Mouse (Mus musculus) gastrocnemius, adult 2 months (tissue): ENCODE results near the gene Nfkb1. TPM values are rescaled to one million over a fixed set of nuclear protein-coding genes. Genes with fewer than 3 reads are reported as not detected.
A peak's percentile ranks its signal among the peaks of the same experiment; 100 is the strongest.

ENCODE experiments used
- DNase-seq: peaks from one replicate; pipeline ENCODE4 v3.0.0; 2022
- H3K27ac ChIP-seq: fragments of 200-600 bp; 2 replicates; pipeline ENCODE4 v1.8.1; 2022; ENCODE audit warnings: mild to moderate bottlenecking
- H3K4me3 ChIP-seq: fragments of 200-600 bp; 2 replicates; pipeline ENCODE4 v1.8.1; 2022; ENCODE audit warnings: mild to moderate bottlenecking, moderate library complexity
- CTCF ChIP-seq: fragments of 200-600 bp; IDR thresholded peaks from 2 replicates; pipeline ENCODE4 v1.8.1; 2022; ENCODE audit warnings: antibody characterized with exemption, mild to moderate bottlenecking, moderate library complexity
- intact Hi-C: fragments of 180-260 bp; cut with DNase I; formaldehyde crosslinking; loops from one replicate; pipeline ENCODE4 v1.15.1; 2025
- total RNA-seq, 2 experiments: library from RNA; stranded (reverse); gene quantifications; 2 replicates each; pipeline ENCODE4 v1.2.3; 2021

Gene Nfkb1
- total RNA-seq, 2 experiments from 2014 or later, result 19.9 to 22.1 TPM

- TF ChIP-seq CTCF, result no peak
- DNase-seq, result no peak
- intact Hi-C loops, result no loop called here
- Histone ChIP-seq H3K4me3 (no peak overlapping the region), H3K27ac (no peak overlapping the region)
These were observed 40.4 kb downstream of the Nfkb1 start for GRCm38 (mm10) chr3:135650773-135651555.

GRCm38 (mm10) chr3:135649809-135650208, 41.5 kb downstream of the Nfkb1 start:
- Histone ChIP-seq H3K27ac (no peak overlapping the region), H3K4me3 (no peak overlapping the region)
- intact Hi-C loops, result no loop called here
- TF ChIP-seq CTCF, result no peak
- no peak for DNase-seq

GRCm38 (mm10) chr3:135648501-135648900, 42.8 kb downstream of the Nfkb1 start:
- Histone ChIP-seq H3K27ac (no peak overlapping the region), H3K4me3 (no peak overlapping the region)
- no peak for TF ChIP-seq CTCF
- no peak for DNase-seq
- intact Hi-C loops, result no loop called here

GRCm38 (mm10) chr3:135646622-135647021, 44.7 kb downstream of the Nfkb1 start:
- no peak overlapping the region for H3K27ac ChIP-seq
- TF ChIP-seq CTCF, result no peak

GRCm38 (mm10) chr3:135644971-135645370, 46.4 kb downstream of the Nfkb1 start:
- Histone ChIP-seq H3K4me3 (no peak overlapping the region), H3K27ac (no peak overlapping the region)
- TF ChIP-seq CTCF, result no peak
- intact Hi-C loops, result no loop called here
- no peak for DNase-seq

More at GRCm38 (mm10) chr3:135646622-135647021, 44.7 kb downstream of the Nfkb1 start:
- H3K4me3 ChIP-seq, result no peak overlapping the region
- DNase-seq, result no peak
- intact Hi-C loops, result no loop called here

- TF ChIP-seq CTCF, result no peak
- intact Hi-C loops, result no loop called here
- H3K27ac ChIP-seq, result no peak overlapping the region
- DNase-seq, result no peak
- H3K4me3 ChIP-seq, result no peak overlapping the region
These were observed 49.8 kb downstream of the Nfkb1 start for GRCm38 (mm10) chr3:135641623-135641915.

GRCm38 (mm10) chr3:135640856-135641622, 50.3 kb downstream of the Nfkb1 start:
- no peak overlapping the region for H3K27ac ChIP-seq
- intact Hi-C loops, result no loop called here
- DNase-seq, result peak; percentile 31
- no peak overlapping the region for H3K4me3 ChIP-seq
- no peak for TF ChIP-seq CTCF

GRCm38 (mm10) chr3:135640203-135640602, 51.1 kb downstream of the Nfkb1 start:
- DNase-seq, result no peak
- H3K27ac ChIP-seq, result no peak overlapping the region
- intact Hi-C loops, result no loop called here
- no peak for TF ChIP-seq CTCF
- no peak overlapping the region for H3K4me3 ChIP-seq

GRCm38 (mm10) chr3:135637592-135637991, 53.8 kb downstream of the Nfkb1 start:
- intact Hi-C loops, result no loop called here
- TF ChIP-seq CTCF, result no peak
- no peak overlapping the region for H3K4me3 ChIP-seq
- no peak overlapping the region for H3K27ac ChIP-seq
- DNase-seq, result no peak

- TF ChIP-seq CTCF, result no peak
- Histone ChIP-seq H3K27ac (no peak overlapping the region), H3K4me3 (no peak overlapping the region)
- intact Hi-C loops, result no loop called here
- no peak for DNase-seq
These were observed 54.9 kb downstream of the Nfkb1 start for GRCm38 (mm10) chr3:135636454-135636853.

GRCm38 (mm10) chr3:135635646-135636434, 55.5 kb downstream of the Nfkb1 start:
- no peak overlapping the region for H3K4me3 ChIP-seq
- intact Hi-C loops, result no loop called here
- TF ChIP-seq CTCF, result no peak
- no peak for DNase-seq
- no peak overlapping the region for H3K27ac ChIP-seq

GRCm38 (mm10) chr3:135635030-135635429, 56.3 kb downstream of the Nfkb1 start:
- no peak overlapping the region for H3K27ac ChIP-seq
- no peak for TF ChIP-seq CTCF
- DNase-seq, result no peak
- intact Hi-C loops, result no loop called here
- H3K4me3 ChIP-seq, result no peak overlapping the region

- intact Hi-C loops, result no loop called here
- no peak for TF ChIP-seq CTCF
- Histone ChIP-seq H3K27ac (no peak overlapping the region), H3K4me3 (no peak overlapping the region)
- DNase-seq, result no peak
These were observed 57.1 kb downstream of the Nfkb1 start for GRCm38 (mm10) chr3:135634275-135634674.
